Mouse (Mus musculus) forebrain, postnatal 0 days (tissue): Measurements from ENCODE around the gene Fam117b. TPM values are rescaled to one million over a fixed set of nuclear protein-coding genes. Genes with fewer than 3 reads are reported as not detected.

ENCODE experiments used
- ATAC-seq: fragments of 200-750 bp; cut with Nextera tagmentation; 2 replicates; pipeline ENCODE4 v1.8.0; 2017; ENCODE audit warnings: mild to moderate bottlenecking, moderate library complexity
- DNase-seq: peaks from one replicate; pipeline ENCODE4 v3.0.0-alpha.2; 2015
- H3K27ac ChIP-seq: fragments of 300-500 bp; sonication (generic); 2 replicates; pipeline ENCODE4 v1.5.1; 2014; ENCODE audit warnings: low read depth, mild to moderate bottlenecking, antibody characterized with exemption, low read length, moderate library complexity, mixed read lengths
- H3K27me3 ChIP-seq: fragments of 300-500 bp; sonication (generic); 2 replicates; pipeline ENCODE4 v1.6.1; 2014; ENCODE audit warnings: mild to moderate bottlenecking, low read length, mixed read lengths; ENCODE audit not compliant: insufficient read depth
- H3K36me3 ChIP-seq: fragments of 300-500 bp; sonication (generic); 2 replicates; pipeline ENCODE4 v1.6.1; 2014; ENCODE audit warnings: mild to moderate bottlenecking, moderate library complexity; ENCODE audit not compliant: insufficient read depth
- H3K4me1 ChIP-seq: fragments of 300-500 bp; sonication (generic); 2 replicates; pipeline ENCODE4 v1.6.1; 2014; ENCODE audit warnings: antibody characterized with exemption; ENCODE audit not compliant: insufficient read depth
- H3K4me2 ChIP-seq: fragments of 300-500 bp; sonication (generic); 2 replicates; pipeline ENCODE4 v1.6.1; 2014; ENCODE audit warnings: low read depth, mild to moderate bottlenecking, moderate library complexity
- H3K4me3 ChIP-seq: fragments of 300-500 bp; sonication (generic); 2 replicates; pipeline ENCODE4 v1.5.1; 2014; ENCODE audit warnings: low read depth, low read length, mixed read lengths
- H3K9ac ChIP-seq: fragments of 300-500 bp; sonication (generic); 2 replicates; pipeline ENCODE4 v1.6.1; 2014; ENCODE audit warnings: mild to moderate bottlenecking
- H3K9me3 ChIP-seq: fragments of 300-500 bp; sonication (generic); 2 replicates; pipeline ENCODE4 v1.6.1; 2016; ENCODE audit warnings: low read length
- CTCF ChIP-seq: sonication (generic); IDR thresholded peaks from 2 replicates; pipeline ENCODE4 v1.5.1; 2016; ENCODE audit warnings: antibody characterized with exemption, control low read depth, low read depth
- WGBS: fragments of 180-500 bp; shearing (Covaris S2); extraction: QIAGEN DNeasy Blood & Tissue Kit; methylation state at CpG from one replicate; pipeline ENCODE4 v1.1.7; 2014; 5-methylcytosine and 5-hydroxymethylcytosine counted together
- polyA plus RNA-seq: library from polyadenylated mRNA; unstranded; fragments of >200 nt; fragmentation: Nextera tagmentation; extraction: Ambion mirVana; gene quantifications from 2 replicates; pipeline ENCODE4 v1.2.1, GENCODE M21; 2015
- total RNA-seq: library from RNA; depleted of rRNA; stranded (reverse); fragments of >200 nt; gene quantifications from 2 replicates; pipeline ENCODE4 v1.2.3, GENCODE M21; 2014

Gene Fam117b
- total and polyA plus RNA-seq, 2 experiments from 2014 or later, result 31.8 to 79.7 TPM

DNA sequence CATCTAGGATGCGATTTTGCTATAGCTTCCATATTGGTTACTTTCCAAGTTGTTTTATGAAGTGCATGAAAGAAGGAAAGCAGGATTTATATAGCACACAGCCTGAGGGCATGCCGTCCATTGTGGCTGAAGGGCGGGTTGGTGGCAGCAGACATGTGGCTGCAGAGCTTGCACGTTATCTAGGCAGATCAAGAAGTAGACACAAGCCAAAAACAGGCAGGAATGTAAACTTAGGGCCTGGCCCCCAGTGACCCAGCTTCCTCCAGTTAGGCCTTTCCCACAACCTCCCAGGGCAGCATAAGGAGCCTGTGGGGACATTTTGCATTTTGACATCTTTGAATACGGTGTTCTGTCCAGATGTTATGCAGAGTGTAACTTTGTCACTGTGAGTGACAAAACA is 31.0 kb downstream of the Fam117b start:
- no peak for ATAC-seq
- WGBS, result 52% methylated on average over 5 of the region's 5 CpGs
- H3K9ac ChIP-seq, result no peak overlapping the region
- TF ChIP-seq CTCF, result no peak
- H3K27me3 ChIP-seq, result no peaks in the 10 kb centered on the region
- no peak for DNase-seq
- H3K4me3 ChIP-seq, result no peak overlapping the region
- H3K27ac ChIP-seq, result no peak overlapping the region
- no peaks in the 10 kb centered on the region for H3K9me3 ChIP-seq
- H3K4me1 ChIP-seq, result 0 out of 2 replicates have a peak, but pooled peaks cover 6% of the 10 kb centered on the region
- no peaks in the 10 kb centered on the region for H3K36me3 ChIP-seq
- H3K4me2 ChIP-seq, result no peak overlapping the region

DNA sequence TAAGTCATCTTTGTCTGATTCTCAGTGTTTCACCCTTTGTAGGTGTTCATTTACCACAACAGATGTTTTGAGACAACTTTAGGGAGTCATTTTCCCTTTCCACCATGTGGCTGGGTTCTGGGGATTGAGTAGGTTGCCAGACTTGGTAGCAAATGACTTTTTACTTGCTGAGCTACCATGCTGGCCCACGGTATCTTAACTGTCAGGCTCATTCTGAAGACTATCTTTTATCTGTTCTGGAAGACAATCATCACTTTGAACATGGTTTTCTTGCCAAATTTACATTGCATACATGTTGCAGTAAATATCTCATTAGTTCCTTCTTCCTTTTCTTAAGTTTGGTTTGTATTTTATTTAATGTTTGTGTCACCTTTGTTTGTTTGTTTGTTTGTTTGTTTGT is 33.2 kb downstream of the Fam117b start:
- no peak for TF ChIP-seq CTCF
- WGBS, result 71% methylated on average over 1 of the region's 1 CpGs
- no peak for DNase-seq
- no peak overlapping the region for H3K4me2 ChIP-seq
- ATAC-seq, result no peak
- H3K9ac ChIP-seq, result no peak overlapping the region
- no peak overlapping the region for H3K27ac ChIP-seq
- H3K4me3 ChIP-seq, result no peak overlapping the region
- H3K4me1 ChIP-seq, result 0 out of 2 replicates have a peak, but pooled peaks cover 6% of the 10 kb centered on the region
- H3K27me3 ChIP-seq, result no peaks in the 10 kb centered on the region
- H3K36me3 ChIP-seq, result peaks cover 8% of the 10 kb centered on the region; the same call in 1 of the 2 replicates
- H3K9me3 ChIP-seq, result no peaks in the 10 kb centered on the region

DNA sequence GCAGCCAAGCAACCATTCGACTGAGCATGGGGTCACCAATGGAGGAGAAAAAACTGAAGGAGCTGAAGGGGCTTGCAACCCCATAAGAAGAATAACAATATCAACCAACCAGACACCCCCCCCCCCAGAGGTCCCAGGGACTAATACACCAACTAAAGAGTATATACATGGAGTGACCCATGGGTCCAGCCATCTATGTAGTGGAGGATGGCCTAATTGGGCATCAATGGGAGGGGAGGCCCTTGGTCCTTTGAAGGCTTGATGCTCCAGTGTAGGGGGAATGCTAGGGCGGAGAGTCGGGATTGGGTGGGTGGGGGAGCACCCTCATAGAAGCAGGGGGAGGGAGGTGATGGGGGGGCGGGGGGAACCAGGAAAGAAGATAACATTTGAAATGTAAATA is 34.7 kb downstream of the Fam117b start:
- H3K9me3 ChIP-seq, result no peaks in the 10 kb centered on the region
- H3K36me3 ChIP-seq, result peaks cover 8% of the 10 kb centered on the region; the same call in 1 of the 2 replicates
- H3K4me1 ChIP-seq, result 0 out of 2 replicates have a peak, but pooled peaks cover 6% of the 10 kb centered on the region
- DNase-seq (no peak), ATAC-seq (no peak)
- no peaks in the 10 kb centered on the region for H3K27me3 ChIP-seq
- WGBS, result 97% methylated on average over 4 of the region's 4 CpGs
- no peak overlapping the region for H3K9ac ChIP-seq
- no peak overlapping the region for H3K4me2 ChIP-seq
- H3K27ac ChIP-seq, result no peak overlapping the region
- TF ChIP-seq CTCF, result no peak
- no peak overlapping the region for H3K4me3 ChIP-seq

DNA sequence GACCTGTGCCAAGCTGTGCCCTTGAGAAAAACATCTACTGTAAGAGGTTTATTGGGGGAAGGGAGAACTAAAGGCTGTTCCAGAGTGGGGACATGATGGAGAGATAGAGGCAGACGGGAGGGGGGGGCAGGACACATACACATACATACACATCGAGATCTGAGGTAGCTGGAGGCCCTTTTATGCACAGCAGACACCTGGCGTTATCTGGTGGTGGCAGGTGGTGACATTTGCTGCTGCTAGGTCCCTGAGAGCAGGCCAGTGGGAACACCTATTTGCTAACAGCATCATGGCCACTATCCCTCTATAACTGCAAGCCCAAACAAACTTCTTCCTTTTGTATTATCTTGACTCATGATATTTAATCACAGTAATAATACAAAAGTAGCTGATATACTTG is 44.4 kb downstream of the Fam117b start:
- peaks cover 11% of the 10 kb centered on the region for H3K36me3 ChIP-seq
- H3K9ac ChIP-seq, result no peak overlapping the region
- H3K27me3 ChIP-seq, result no peaks in the 10 kb centered on the region
- no peak overlapping the region for H3K4me2 ChIP-seq
- ATAC-seq (no peak), DNase-seq (no peak)
- no peaks in the 10 kb centered on the region for H3K4me1 ChIP-seq
- WGBS, result 83% methylated on average over 3 of the region's 3 CpGs
- no peak overlapping the region for H3K4me3 ChIP-seq
- no peak overlapping the region for H3K27ac ChIP-seq
- TF ChIP-seq CTCF, result no peak
- no peaks in the 10 kb centered on the region for H3K9me3 ChIP-seq

DNA sequence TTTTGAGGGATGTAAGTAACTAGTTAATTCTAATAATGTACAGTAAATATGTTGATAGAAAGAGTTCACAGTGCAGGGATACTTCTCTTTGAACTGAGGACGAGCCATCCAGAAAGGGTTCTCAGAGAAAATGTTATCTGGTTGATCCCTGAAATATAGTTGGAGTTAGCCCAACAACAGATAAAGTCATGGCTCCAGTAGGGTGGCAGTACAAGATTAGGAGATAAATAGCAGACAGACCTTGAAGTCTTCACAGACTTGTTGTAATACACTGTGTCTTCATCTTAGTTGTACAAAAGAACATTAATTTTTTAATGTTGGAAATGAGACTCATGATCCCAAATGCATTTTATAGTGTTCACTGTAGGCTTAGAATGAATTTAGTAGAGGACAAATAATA is 47.1 kb downstream of the Fam117b start:
- Histone ChIP-seq H3K27ac (no peak overlapping the region), H3K4me3 (no peak overlapping the region), H3K9ac (no peak overlapping the region), H3K36me3 (peaks cover 15% of the 10 kb centered on the region), H3K4me2 (no peak overlapping the region), H3K4me1 (no peaks in the 10 kb centered on the region), H3K9me3 (no peaks in the 10 kb centered on the region), H3K27me3 (no peaks in the 10 kb centered on the region)
- WGBS, result 93% methylated on average over 1 of the region's 1 CpGs
- DNase-seq, result no peak
- TF ChIP-seq CTCF, result no peak
- ATAC-seq, result no peak

DNA sequence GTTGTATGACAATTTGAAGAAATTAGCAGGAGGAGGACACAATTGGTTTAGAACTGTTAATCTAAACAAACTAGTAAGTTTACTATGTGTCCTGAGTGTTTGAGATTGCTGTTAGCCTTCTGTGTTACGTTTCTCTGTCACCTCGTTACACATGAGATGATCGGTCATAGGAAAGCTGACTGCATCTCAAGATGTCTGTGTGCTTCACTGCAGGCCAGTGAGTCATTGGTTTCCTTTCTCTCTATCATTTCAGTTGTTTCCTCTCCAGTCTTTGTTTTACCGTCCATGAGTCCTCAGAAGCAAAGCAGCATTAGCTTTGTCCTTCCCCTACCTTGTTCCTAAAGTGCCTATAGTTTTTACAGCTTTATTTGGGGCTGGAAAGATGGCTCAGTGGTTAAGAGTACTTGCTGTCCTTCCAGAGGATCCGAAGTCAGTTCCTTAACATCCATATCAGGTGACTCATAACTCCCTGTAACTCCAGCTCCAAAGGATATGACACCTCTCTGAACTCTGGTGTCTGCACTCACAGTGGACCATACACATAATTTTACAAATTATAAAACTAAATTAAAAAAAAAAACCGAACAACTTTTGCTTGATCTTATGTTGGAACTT is 53.5 kb downstream of the Fam117b start:
- Histone ChIP-seq H3K4me2 (no peak overlapping the region), H3K36me3 (peaks cover 21% of the 10 kb centered on the region), H3K27ac (no peak overlapping the region), H3K27me3 (no peaks in the 10 kb centered on the region), H3K4me1 (no peaks in the 10 kb centered on the region), H3K9ac (no peak overlapping the region), H3K9me3 (no peaks in the 10 kb centered on the region), H3K4me3 (no peak overlapping the region)
- no peak for TF ChIP-seq CTCF
- 84% methylated on average over 6 of the region's 6 CpGs for WGBS
- ATAC-seq (no peak), DNase-seq (no peak)

DNA sequence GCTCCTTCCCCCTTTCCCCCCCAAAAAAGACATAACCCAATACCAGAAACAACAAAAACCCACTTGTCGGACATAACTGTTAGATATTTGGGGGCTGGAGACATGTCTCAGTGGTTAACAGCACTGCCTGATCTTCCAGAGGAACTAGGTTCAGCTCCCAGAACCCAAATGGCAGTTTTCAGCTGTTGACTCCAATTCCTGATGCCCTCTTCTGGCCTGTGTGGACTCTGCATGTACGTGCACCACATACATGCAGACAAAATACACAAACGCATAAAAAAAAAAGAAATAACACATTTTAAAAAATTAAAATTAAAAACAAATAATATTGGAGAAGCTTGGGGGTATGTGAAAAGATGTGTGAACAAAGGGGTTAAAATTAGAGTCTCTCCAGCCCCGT is 54.5 kb downstream of the Fam117b start:
- Histone ChIP-seq H3K4me3 (no peak overlapping the region), H3K9me3 (no peaks in the 10 kb centered on the region), H3K4me2 (no peak overlapping the region), H3K9ac (no peak overlapping the region), H3K27ac (no peak overlapping the region), H3K27me3 (no peaks in the 10 kb centered on the region), H3K4me1 (no peaks in the 10 kb centered on the region), H3K36me3 (peaks cover 26% of the 10 kb centered on the region)
- TF ChIP-seq CTCF, result peak; percentile 57
- 91% methylated on average over 4 of the region's 4 CpGs for WGBS
- DNase-seq (peak; percentile 23), ATAC-seq (no peak)
